Mouse (Mus musculus): ENCODE measurements at regions not wholly inside any gene's neighbourhood (a gene's known extent, or its start where the extent isn't known, plus 50 kb on each side); places are given as distances from the start of the nearest gene placed in this dataset.
A peak's percentile ranks its signal among the peaks of the same experiment; 100 is the strongest.

DNA sequence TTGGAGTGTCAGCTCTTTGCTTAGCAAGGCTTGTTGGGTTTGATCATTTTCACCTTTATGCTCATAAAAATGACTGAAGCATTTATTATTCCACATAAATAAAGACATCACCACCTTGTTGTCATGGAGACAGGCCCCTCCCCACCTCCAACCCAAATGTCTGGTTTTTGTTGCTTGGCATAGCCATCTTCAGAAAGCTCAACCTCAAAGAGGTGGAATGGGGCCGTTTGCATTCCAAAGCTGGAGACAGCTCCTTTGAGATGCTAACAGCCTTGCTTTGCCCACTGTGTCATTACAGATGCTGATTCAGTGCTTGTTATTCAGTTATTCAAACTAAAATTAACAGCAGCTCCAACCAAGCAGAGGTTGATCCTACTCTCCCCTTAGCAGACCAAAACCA lies 51.9 kb upstream of the Lgalsl start:
- DNase-seq = no peak

DNA sequence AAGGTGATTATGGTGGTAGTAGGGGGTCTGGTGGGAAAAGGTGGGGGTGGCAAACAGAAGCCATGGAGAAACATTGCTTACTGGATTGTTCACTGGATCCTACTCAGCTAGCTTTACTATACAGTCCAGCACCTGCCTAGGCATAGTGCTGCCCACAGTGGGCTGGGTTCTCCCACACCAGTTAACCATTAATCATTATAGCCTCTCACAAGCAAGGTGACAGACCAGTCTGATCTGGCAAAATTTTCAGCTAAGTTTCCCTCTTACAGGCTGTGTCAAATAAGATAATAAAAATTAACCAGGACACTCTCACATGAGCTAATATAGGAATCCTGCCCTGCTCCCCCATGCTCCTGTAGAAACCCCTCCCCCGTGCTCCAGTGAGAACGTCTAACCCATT lies 53.1 kb upstream of the Lgalsl start:
- no peak for DNase-seq

DNA sequence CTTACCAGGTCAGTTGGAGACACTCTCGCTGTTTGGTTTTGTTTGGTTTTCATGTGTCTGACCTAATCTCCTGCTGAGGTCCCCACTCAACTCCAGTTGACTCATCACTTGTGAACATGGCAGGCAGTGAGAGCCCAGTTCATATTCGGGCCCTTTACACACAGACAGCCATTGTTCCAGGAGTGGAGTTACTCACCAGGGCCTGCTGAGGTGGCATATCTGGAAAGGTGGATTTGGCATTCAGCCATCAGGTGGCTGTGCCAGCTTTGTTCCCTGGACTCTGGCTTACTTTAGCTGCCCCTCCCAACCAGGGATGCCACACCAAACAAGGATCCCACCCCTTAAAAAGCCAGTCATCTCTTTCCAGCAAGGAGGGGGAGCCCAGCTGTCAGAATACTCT lies 56.2 kb upstream of the Lgalsl start:
- DNase-seq = no peak

DNA sequence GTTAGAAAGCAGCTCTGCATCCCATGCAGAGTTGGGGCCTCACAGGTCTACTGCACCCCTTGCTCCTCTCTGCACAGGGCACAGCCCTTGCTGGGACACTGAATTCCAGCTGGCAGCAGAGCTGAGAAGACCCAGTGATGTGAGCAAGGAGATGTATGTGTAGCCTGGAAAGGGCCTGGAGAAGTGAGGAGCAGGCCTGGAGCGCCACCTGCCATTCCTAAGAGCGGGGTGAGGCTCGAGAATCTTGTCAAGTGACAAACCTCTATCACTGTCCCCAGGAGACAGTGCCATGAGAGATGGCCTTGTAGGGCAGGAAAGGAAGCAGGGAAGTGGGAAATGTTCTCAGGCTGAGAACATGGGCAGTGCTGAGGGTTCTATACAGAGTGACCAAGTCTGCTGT lies 59.6 kb upstream of the Lgalsl start:
- DNase-seq = no peak

DNA sequence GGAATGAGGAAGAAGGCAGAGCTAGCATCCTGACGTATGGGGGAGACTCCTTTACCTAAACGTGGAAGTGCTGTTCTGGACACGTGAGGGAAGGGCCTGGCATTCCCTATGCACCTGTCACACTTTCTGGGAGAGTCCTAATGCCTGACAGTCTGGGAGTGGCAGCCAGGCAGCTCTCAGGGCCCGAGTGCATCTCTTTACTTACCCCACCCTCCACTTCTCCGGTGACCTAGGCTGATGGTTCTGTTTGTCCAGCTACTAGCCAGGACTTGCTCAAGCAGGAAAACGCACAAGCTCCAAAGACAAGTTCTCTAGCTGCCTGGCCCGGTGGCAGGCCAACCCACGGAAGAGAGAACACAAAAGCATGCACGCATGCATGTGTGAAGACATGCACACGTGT lies 60.9 kb upstream of the Lgalsl start:
- no peak for DNase-seq

DNA sequence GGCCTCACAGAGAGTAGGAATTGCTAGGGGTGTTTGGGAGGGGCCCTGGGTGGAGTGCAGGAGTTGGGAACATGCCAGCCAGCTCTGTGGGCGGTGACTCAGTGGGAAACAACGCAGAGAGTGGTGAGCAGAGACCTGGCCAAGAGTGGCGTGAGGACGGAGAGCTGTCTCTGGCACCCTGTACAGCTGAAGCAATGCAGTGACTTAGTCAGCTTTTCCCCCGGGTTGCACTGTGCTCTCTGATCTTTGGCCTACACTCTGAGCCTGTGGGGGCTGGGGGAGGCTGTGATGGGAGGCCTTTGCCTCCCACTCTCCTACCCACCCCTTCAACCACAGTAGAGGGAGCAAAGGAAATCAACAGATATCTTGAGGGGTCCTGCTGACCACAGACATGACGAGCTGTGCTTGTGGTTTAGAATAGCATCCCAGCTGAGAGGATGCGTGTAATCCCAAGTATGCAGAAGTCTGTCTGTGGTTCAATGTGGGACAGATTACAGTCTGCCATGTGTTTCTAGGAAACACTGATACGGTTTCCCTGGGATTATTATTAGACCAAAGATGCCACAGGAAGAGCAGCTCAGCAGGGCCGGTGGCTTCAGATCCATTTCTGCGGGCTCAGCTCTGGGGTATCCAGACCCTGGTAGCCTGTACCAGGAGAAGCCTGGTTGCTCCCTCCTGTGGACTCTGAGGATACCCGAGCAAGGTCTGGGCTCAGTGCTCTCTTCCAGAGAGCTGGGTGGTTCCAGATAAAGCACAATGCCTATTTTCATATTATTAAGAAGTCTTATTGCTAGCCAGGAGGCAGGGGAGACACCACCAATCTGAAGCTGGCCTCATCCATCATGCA lies 65.6 kb upstream of the Lgalsl start:
- DNase-seq = no peak

DNA sequence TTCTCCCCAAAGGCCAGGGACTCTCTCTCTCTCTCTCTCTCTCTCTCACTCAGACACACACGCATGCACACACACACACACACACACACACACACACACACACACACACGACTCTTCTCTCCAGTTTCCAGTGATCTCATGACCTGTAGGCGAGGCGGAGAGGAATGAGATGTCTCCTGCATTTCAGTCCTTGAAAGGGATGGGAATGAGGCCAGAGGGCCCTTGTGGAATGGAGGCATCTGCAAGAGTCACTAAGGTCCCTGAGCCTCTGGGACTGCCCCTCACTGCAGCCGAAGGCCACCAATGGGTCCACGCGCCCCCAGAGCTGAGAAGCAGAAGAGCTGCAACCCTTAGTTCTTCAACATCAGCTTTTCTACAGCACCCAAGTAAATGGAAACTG lies 66.6 kb upstream of the Lgalsl start:
- no peak for DNase-seq

DNA sequence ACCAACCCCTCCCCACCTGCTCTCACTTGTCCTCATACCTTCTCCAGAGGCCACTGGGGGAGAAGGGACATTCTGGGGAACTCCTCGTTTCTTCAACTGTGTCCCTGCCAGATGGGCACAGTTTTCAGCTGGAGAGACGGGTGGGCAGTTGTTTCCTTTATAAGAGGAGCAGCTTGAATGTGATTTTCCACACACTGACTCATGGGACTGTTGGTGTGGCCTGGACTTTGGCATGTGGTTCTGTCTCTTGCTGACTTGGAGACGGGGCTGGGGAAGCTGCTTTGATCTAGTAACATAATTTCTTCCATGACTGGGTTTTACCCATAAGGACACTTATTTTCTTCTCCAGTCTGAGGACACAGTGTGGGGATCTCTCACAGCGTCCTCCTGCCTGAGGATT lies 67.7 kb upstream of the Lgalsl start:
- no peak for DNase-seq

DNA sequence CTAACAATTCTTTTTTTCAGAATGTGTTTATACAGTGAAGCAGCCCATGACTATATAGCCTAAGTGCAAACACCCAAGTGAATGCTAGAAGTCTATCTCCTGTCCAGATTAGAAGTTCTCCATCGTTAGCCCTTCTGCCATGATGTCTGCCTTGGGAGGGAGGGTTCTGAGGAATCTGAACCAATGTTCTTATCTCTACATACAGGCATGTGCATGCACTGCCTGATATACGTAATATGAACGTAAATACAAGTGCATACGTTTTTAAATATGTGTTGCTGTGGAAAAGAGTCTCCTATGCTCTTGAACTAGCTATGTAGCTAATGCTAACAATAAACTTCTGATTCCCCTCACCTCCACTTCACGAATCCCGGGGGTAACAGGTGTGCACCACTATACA lies 68.9 kb upstream of the Lgalsl start:
- no peak for DNase-seq

DNA sequence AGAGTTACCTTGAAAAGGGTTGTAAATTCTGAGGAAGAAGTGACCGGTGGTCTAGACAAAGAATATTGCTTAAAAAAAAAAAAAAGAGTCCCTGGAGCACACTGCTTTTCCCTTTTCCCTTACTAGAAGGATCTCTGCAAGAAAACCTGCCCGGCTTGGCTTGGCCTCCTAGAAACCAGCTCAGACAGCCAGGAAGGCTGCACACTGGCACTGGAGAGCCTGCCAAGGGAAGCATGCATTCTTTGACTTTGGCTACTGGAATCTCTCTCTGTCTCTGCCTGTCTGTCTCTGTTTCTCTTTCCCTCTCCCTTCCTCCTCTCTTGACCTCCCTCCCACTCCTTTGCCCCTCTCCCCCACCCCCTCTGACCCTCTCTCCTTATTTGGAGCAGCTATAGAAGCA lies 71.1 kb upstream of the Lgalsl start:
- no peak for DNase-seq

DNA sequence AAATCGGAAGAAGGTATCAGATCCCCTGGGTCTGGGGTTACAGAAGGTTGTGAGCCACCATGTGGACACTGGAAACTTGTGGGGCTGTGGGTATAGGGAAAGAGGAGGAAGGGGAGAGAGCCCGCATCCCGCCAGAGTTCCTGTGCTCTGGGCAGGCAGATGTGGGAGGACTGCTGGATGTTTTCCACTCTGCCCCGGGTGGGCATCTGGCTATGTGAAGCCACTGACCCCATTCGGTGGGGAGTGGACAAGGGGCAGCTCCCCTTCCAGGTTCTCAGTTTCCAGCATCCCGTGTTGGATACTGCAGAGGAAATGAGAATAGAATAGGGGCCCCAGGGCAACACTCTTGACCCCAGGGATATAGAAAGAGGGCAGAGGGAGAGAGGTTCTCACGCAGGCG lies 72.1 kb upstream of the Lgalsl start:
- DNase-seq = no peak

DNA sequence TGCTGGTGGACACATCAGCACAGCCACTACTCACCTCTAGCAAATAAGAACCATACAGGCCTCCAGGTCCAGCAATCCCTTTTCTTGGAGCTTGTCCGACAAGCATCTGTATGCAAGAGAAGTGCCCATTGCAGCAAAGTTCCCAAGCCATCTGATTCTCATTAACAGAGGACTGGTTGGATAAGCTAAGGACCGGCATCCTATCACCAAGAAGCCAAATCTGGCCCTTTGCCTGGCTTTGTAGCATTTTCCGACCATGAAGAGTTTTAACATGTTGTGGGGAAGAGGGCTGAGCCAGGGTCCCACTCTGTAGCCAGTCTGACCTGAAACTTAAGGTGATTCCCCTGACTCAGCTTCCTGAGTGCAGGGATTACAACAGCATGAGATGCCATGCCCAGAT lies 77.1 kb upstream of the Lgalsl start:
- no peak for DNase-seq

DNA sequence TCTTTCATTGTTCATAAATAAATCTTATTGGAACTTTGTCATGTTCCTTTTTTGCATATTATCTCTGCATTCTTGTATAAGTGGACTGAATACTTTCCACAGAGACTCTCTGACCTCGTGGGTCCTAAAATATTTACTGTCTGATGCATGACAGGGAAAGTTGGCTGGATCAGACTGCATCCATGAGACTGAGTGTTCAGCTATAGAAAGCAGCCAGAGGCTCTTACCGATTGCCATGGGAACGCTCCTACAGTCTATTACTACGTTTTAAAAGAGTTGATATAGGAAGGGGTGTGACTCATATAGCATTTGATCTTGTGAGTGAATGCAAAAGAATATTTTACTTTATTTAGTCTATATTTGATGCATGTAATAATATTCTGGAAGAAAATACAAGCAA lies 77.6 kb upstream of the Lgalsl start:
- DNase-seq = no peak

DNA sequence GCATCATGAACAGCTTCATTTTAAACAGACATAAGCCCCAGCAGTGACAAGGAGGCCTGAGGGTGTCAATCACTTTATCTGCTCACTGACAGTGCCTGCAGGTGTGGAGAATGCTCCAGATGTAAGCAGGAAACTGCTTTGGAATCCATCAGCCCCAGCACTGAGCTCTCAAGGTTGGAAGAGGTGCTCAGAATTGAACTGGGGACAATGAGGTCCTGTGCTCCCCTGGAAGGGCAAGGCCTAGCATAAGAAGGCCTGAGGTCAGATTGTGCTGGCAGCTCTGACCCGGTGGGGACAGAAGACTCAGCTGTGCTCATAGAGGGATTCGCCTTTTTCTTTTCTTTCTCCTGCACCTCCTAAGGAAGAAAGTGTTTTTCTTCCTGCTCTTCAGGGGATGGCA lies 82.2 kb upstream of the Lgalsl start:
- no peak for DNase-seq

DNA sequence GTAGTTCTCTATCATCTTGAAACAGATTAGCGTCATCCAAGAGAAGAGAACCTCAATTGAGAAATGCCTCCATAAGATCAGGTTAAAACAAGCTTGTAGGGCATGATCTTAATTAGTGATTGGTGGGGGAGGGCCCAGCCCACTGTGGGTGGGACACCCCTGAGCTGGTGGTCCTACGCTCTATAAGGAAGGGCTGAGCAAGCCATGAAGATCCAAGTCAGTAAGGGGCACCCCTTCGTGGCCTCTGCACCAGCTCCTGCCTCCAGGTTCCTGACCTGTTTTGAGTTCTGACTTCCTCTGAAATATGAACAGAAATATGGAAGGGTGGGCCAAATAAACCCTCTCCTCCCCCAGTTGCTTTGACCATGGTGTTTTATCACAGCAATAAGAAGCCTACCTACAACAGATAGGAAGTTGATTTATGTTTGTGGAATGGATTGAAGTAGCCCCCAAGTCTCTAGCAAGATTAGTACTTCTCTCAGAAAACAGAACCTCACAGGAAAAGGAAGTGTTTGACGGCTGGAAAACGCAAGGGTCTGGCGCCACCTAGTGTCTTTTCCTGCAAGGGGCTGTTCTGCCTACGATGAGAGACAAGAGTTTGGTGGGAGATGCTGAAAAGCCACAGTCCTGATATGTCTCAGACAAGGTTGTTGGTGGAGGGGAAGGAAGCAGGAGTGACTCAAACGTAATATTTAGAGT lies 82.9 kb upstream of the Lgalsl start:
- DNase-seq = peak; percentile 79

DNA sequence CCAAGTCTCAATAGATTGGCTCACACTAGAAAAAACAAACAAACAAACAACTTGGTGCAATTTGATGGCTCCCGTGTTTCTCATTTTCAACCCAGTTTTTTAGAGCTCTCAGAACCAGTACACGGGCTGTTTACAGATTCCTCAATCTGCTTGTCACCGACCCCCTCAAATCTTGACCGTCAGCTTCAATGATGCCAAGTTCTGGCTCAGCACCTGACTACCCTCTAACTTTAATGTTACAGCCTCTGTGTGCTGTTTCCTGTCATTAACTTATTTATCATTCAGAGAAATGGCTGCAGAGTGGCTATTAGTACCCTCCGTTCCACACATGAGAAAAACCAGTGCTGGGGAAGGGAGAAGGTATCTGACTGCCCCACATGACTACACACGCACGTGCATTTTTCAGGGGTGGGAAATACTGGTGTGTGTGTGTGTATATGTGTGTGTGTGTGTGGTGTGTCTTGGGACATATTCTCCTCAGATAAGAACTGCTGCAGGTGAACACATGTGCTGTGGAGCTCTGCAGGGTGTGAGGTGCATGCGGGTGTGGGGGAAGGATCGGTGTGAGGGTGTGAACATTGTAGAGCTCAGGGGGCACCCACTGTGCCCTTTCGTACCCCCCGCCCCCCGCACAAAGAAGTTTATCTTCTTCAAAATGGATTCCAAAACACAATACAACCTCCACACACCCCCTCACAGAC lies 83.6 kb upstream of the Lgalsl start:
- DNase-seq = no peak

DNA sequence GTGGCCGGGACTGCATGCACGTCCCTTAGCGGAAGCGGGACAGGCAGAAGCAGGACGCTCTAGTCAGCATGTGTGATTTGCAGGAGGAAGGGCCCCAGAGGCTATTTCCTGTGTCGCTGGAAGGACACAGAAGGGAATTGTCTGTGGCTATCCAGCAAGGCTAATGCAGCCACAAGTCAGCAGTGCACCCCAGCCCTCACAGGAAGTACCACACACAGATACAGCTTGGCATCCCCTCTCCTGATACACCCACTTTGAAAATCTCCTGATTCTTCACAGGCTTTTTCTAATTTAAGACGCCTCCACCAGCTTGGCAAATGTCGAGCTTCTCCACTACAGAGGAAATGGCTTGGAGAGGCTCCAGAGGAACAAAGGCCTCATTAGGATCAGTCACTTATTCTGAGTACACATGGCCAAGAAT lies 84.3 kb upstream of the Lgalsl start:
- DNase-seq = peak; percentile 47

DNA sequence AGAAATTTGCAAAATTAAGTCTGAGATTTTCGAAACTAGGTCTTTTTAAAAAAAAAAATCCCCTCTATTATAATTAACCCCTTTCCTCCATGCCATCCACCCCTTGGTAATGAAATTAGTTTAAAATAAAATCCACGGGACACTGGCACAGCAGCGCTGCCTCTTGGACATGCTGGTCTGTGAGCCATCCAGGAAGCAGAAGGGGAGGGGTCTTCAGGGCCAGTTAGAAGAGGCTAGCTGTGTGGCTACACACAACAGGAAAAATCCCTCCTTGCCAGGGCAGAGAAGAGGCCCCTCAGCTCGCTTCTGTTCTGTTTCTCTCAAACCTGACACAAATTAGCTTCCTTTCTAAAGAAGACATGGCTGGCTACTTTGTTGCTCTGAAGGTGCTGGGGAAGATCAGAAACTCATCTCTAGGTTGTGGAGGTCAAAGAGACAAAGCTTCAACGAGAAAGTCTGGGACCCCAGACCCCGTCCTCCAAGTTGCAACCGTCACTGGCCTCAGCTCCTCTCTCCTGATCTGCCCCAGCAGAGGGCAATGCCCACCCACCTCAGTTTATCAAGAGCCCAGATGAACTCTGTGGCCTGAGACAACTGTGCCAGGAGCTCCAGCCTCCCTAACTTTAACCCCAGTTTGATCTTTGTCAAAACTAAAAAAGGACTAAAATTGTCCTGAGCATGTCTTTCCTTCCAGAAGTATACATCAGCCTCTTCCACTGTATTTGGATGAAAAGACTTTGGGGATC lies 85.0 kb upstream of the Lgalsl start:
- no peak for DNase-seq

DNA sequence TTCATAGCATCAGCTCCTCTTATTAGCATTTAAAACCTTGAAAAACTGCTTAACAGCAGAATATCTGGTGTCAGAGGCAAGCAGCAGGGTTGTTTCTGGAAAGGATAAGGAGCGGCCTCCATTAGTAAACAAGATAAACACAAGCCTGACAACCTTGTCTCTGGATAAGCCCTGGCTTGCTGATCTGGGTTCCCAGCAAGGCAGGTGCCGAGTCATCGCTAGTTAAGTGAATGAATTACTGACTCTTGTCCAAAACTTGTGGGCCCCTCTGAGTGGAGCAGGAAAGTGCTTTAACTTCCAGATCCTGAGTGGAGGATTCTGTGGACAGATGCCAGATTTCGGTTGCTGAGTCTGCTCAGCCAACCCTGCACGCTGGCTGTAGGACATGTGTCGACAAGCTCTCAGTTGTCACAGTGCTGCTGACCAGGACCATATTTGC lies 85.6 kb upstream of the Lgalsl start:
- DNase-seq = no peak

DNA sequence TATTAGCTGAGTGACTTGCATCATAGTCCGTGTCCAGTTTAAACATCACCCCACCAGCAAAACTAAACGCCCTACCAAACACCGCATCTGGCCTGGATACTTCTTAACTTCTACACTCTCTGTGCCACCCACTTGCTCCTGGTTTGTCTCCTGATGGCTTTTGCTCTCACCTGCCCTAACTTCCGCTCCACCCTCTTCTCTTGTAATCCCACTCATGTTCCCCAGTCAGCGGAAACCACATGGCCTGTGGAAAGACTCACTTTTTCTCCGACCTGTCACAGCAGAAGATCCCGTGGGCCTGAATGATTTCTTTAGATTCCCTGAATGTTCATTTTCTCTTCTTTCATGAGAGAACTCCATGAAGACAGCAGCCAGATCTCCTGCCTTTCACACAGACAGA lies 86.1 kb upstream of the Lgalsl start:
- DNase-seq = no peak

DNA sequence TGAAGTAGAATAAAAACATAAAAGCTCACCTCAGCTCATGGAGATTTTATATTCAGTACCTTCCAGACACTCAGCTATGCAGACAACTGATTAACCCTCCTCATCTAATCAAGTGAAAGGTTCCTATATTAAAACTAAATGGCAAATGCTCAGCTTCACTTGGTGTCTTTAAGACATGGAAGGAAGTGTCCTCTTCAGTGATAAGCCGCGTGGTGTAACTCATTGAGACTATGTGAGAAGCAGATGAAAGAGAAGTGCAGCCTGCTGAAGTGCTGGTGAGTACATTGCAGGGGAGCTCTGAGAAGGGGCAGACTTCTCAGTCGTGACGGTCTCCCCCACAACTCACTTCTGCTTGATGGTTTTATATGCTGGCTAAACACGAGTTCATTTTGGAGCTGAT lies 86.6 kb upstream of the Lgalsl start:
- DNase-seq = no peak

DNA sequence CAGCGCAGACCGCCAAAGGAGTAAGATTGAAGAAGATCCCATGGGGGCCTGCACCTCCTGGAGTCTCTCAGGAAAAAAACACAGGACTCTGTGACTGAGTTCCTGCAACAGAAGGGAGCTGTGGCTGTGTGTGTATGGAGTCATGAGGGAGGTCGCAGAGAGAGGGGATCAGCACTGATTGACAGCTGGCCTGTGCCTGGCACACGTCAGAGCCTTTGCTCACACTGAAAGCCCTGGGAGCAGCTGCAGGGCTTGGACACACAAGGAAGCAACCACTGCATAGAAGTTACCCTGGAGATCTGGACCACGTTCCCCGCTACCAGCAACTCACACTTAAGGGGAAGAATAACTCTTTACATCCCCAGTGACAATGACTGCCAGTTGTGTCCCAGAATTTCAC lies 92.3 kb upstream of the Lgalsl start:
- no peak for DNase-seq

DNA sequence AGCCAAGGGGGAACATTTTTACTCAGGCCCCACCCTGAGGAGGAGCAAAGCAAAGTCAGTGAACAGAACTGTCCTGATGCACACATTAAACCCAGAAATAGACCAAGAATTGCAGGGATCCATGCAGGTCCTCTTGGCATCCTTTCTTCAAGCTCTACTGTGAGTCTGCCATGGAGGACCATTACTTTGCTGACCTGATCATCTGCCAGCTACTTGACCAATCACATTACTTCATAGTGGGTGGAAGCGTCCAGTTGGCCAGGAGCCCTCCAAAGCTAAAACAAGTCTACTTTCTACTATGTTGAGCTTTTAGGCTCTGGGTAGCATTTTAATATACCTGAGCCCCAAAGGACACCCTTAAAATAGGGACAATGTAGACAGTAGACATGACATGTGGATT lies 98.6 kb upstream of the Lgalsl start:
- no peak for DNase-seq
